Mouse (Mus musculus) adrenal gland (tissue): ENCODE data around the gene Lrrfip1.

Source experiments
- intact Hi-C: fragments of 180-260 bp; cut with DNase I; formaldehyde crosslinking; loops from one replicate; pipeline ENCODE4 v1.15.1; 2025

Lrrfip1 gene

GRCm38 (mm10) chr1:91053218-91054073, 54.9 kb downstream of the Lrrfip1 start:
- intact Hi-C loops = no loop called here

GRCm38 (mm10) chr1:91054074-91054471, 55.5 kb downstream of the Lrrfip1 start:
- intact Hi-C loops = no loop called here

- intact Hi-C loops = no loop called here
These were observed 56.3 kb downstream of the Lrrfip1 start for GRCm38 (mm10) chr1:91054815-91055214.

GRCm38 (mm10) chr1:91055744-91056143, 57.2 kb downstream of the Lrrfip1 start:
- intact Hi-C loops = no loop called here

- intact Hi-C loops = no loop called here
These were observed 57.9 kb downstream of the Lrrfip1 start for GRCm38 (mm10) chr1:91056416-91056815.

GRCm38 (mm10) chr1:91057311-91058245, 59.0 kb downstream of the Lrrfip1 start:
- intact Hi-C loops = no loop called here

GRCm38 (mm10) chr1:91058251-91058650, 59.7 kb downstream of the Lrrfip1 start:
- intact Hi-C loops = no loop called here

- intact Hi-C loops = no loop called here
These were observed 61.5 kb downstream of the Lrrfip1 start for GRCm38 (mm10) chr1:91059792-91060604.

GRCm38 (mm10) chr1:91061105-91061504, 62.6 kb downstream of the Lrrfip1 start:
- intact Hi-C loops = no loop called here

GRCm38 (mm10) chr1:91062363-91062762, 63.8 kb downstream of the Lrrfip1 start:
- intact Hi-C loops = no loop called here

- intact Hi-C loops = no loop called here
These were observed 65.5 kb downstream of the Lrrfip1 start for GRCm38 (mm10) chr1:91064053-91064452.

- intact Hi-C loops = no loop called here
These were observed 66.5 kb downstream of the Lrrfip1 start for GRCm38 (mm10) chr1:91064903-91065525.

- intact Hi-C loops = no loop called here
These were observed 67.5 kb downstream of the Lrrfip1 start for GRCm38 (mm10) chr1:91066061-91066460.

- intact Hi-C loops = no loop called here
These were observed 68.1 kb downstream of the Lrrfip1 start for GRCm38 (mm10) chr1:91066599-91066998.

- intact Hi-C loops = no loop called here
These were observed 69.2 kb downstream of the Lrrfip1 start for GRCm38 (mm10) chr1:91067716-91068115.

GRCm38 (mm10) chr1:91069575-91069974, 71.0 kb downstream of the Lrrfip1 start:
- intact Hi-C loops = no loop called here

- intact Hi-C loops = no loop called here
These were observed 72.0 kb downstream of the Lrrfip1 start for GRCm38 (mm10) chr1:91070547-91070946.

- intact Hi-C loops = no loop called here
These were observed 73.2 kb downstream of the Lrrfip1 start for GRCm38 (mm10) chr1:91071671-91072290.

- intact Hi-C loops = no loop called here
These were observed 78.4 kb downstream of the Lrrfip1 start for GRCm38 (mm10) chr1:91076946-91077345.

- intact Hi-C loops = no loop called here
These were observed 78.9 kb downstream of the Lrrfip1 start for GRCm38 (mm10) chr1:91077456-91077855.
